Mouse (Mus musculus) monocyte, adult 2 months (primary cell): ENCODE measurements around the gene Gm9918.
A peak's percentile ranks its signal among the peaks of the same experiment; 100 is the strongest.

Experiments used
- DNase-seq, 2 experiments: peaks; one replicate each; pipeline ENCODE4 v3.0.0; 2022; ENCODE audit warnings: low spot score in 2 of 2, low read depth in 1 of 2

Gene Gm9918

GRCm38 (mm10) chr15:102265548-102265947 lies 4.8 kb upstream of the Gm9918 start:
- no peak for DNase-seq

DNA sequence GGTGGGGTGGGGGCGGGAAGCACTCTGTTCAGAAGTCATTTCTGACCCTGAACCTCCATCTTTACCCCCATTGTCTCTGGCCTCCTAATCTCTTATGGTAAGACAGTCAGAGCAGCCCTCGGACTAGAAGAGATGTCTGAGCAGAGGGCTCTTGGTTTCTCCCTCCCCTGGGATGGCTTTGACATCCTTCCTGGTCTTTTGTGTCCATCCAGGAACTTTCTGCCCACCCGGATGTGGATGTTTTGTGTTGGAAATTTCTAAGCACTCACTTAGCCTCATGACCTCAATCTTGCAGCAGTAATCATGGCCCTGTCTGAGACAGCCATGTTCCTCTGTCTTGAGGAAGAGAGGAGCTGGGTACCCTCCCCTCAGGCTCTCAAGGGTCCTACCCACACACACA lies 1.1 kb downstream of the Gm9918 start:
- DNase-seq: no peak

DNA sequence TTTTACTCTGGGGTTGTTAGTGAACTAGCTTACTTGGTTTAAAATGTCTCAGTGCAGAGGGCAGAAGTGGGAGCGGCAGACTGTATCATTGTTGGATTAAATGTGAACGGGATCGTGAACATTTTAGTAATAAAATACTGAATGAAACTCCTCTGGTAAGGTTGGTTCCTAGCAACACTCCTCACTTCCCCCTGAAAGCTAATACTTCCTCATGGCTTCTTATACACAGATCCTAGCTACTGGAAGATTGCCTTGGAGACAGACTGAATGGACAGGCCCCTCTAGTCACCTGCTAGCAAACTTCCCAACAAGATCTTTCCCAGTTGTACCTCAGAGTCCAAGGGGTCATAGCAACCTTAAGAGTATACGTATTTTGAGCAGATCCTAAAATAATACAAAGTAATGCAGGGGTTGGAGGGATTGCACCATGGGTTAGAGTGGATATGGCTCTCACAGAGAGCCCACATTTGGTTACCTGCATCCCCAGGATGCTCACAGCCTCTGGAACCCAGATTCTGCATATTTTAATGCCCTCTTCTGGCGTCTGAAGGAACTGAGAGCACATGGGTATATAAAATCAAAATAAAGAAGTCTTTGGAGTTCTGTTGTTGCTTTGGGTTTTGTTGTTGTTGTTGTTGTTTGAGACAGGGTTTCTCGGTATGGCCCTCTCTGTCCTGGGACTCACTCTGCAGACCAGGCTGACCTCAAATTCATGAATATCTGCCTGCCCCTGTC lies 3.8 kb downstream of the Gm9918 start:
- DNase-seq: no peak

DNA sequence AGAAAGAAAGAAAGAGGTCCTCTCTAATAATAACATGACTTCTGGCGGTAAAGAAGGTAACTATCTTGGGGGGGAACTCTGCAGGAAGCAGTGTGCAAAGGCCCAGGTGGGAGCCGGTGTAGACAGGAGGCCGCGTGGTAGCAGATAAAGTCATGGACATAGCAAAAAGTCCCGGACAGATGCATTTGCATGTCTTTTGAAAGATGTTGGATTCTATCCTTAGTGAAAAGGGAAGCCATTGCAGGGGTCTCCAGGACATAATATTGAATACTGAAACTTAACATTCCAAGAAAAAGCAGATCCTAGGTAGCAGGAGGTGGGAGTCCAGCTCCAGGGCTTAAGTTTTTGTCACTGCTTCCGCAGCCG lies 8.3 kb downstream of the Gm9918 start:
- no peak for DNase-seq

DNA sequence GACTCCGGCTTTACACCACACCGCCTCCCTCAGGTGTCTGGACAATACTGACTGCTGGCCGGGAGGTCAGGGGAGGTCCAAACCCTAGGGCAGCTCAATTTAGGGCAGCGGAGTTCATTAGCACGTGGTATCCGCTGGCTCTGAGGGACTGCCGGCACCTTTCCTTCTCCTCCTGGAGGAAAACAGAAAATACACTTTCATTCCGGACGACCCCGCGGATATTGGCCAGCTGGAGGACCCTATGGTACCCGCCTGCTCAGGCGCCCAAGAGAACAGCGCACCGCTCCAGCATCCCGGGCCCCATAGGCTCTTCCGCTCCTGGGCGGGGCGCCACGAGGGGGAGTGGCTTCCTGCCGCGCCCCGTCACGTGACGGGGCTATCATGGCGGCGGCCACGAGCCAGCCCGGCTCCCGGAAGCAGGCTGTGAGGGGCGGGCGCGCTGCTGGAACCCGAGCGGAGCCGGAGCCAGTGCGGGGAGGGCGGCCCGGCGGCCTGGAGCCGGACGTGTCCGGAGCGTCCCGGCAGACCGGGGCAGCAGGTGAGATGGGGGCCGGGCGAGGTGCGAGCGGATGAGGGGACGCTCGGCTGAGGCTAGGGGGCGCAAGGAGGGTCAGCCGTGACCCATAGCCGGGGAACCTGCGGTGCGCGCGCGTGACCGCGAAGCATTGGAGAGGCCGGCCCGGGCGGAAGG lies 8.9 kb downstream of the Gm9918 start, which contains the start of gene Mfsd5:
TSS of gene Mfsd5 (plus strand) at position 363 of the 691 bp plus-strand sequence.
- DNase-seq: peak; percentile 39 to 67

- DNase-seq: no peak
Measured at GRCm38 (mm10) chr15:102279783-102280520, 9.6 kb downstream of the Gm9918 start.

GRCm38 (mm10) chr15:102280623-102281022 lies 10.3 kb downstream of the Gm9918 start:
- no peak for DNase-seq

DNA sequence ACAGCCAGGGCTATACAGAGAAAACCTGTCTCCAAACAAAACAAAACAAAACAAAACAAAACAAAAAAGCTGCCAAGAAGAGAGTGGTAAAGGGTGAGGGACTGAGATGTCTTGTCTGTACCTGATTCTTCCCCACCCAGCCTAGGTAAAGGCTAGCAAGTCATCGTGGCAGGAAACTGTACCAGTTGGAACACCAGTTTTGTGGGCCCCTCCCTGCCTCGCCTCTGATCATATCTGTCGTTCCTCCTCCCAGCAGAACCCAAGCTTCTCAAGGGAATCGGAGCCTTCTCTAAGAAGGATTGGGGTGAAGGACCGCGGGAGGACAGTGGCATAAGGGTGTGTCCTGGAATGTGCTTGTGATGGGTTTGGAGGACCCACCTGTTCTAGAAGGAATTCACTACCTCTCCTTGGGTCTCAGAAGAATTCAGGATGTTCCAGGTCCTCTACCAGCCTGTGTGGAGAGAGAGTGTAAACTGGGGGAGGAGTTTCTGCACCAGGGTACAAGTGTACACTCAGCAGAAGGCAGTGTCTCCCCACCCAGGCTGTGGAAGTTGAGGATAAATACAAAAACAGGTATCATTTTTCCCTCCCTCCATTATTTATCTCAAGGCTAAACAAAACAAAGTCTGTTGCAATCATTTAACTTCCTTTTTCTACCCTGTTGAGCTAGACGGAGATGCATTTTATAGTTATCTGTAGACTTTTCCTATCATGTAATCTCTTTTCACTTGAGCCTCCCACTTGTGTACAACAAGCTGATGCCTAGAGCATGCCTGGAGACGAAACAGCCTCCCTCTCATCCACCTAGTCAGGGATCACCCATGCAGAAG lies 12.3 kb downstream of the Gm9918 start:
- DNase-seq: no peak

DNA sequence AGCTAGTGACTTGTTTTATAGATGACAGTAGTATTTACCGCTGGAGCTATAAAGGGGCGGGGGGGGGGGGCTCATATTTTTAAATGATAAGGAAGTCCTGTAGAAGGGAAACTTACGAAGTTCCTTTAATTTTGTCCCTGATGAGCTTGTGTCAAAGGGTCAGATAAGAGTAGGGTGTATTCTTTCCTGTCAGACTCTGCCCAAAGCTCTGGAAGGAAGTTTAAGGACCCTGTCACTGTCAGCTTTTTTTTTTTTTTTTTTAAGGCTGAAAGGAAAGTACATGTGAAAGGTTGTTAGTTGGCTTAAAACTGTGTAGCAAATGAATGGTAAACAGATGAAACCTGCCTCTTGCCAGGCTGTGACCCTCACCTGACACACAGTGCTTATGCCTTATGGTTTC lies 13.3 kb downstream of the Gm9918 start:
- no peak for DNase-seq

- DNase-seq: no peak
Measured at GRCm38 (mm10) chr15:102287395-102287794, 17.0 kb downstream of the Gm9918 start.

DNA sequence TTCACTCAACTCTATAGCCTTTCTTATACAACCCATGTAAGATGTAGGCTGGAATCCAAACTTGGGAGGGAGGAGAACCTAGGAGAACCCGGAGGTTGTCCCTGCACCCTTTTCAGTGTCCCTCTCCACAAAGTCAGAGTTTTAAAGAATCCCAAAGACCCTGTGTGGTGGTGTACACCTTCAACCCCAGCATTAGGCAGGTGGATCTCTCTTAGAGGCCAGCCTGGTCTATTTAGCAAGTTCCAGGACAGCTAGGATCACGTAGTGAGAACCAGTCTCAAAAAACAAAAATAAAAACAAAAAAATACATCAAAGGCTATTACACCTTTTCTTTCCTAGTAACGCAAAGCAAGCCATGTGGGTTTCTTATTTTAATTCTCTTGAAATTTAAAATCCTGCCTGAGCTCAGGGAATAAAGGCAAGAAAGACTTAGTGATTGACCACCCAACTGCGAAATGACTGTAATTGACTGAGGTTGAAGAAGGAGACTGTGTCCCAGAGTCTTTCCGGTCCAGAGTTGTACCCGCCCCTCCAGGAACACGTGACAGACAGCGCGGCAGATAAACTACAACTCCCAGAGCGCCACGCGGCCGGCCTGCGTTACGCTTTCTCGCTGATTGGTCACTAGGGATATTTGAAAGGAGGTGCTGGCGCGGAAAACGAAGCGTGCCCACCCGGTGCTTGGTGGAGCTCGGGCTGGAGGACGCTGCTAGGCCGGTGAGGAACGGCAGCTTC lies 25.4 kb downstream of the Gm9918 start, which contains the start of gene Espl1:
TSS of gene Espl1 (plus strand) at position 634 of the 735 bp plus-strand sequence.
- peak; percentile 81 to 88 for DNase-seq

- no peak for DNase-seq
Measured at GRCm38 (mm10) chr15:102296368-102297006, 26.1 kb downstream of the Gm9918 start.

DNA sequence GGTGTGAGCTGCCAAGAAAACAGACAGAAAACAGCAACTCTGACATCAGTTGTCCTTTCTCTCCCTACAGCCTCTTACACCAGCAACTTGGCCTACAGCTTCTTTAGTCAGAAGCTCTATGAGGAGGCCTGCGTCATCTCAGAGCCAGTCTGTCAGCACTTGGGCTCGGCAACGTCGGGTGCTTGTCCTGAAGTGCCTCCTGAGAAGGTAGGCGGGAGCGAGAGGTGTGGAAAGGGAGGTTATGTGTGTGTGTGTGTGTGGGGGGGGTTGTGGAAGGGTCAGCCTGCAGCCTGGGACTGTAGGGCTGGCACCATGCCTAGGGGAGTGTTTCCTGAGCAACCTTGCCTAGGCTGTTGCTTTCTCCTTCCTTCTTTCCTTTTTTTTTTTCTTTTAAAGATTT lies 32.2 kb downstream of the Gm9918 start:
- DNase-seq: no peak

GRCm38 (mm10) chr15:102308717-102309116 lies 38.4 kb downstream of the Gm9918 start:
- no peak for DNase-seq

- no peak for DNase-seq
Measured at GRCm38 (mm10) chr15:102310074-102310845, 39.9 kb downstream of the Gm9918 start.

DNA sequence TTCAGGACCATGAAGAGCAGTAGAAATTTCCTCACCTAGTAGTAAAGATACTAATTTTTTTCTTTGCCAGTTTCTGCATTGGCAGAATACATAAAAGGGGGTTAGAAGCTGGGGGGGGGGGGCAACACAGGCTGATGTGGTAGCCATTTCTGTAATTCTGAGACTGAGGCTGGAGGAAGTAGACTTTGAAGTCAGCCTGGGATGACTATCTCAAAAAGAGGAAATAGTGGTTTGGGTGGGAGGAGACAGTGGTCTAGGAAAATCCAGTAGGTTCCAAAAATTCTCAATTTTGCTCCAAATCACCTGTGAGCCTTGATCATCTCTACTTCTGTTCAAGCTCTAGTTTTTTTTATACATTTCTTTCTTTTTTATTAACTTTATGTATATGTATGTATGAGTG lies 41.1 kb downstream of the Gm9918 start:
- DNase-seq: no peak

GRCm38 (mm10) chr15:102315292-102315691 lies 44.9 kb downstream of the Gm9918 start:
- DNase-seq: no peak

DNA sequence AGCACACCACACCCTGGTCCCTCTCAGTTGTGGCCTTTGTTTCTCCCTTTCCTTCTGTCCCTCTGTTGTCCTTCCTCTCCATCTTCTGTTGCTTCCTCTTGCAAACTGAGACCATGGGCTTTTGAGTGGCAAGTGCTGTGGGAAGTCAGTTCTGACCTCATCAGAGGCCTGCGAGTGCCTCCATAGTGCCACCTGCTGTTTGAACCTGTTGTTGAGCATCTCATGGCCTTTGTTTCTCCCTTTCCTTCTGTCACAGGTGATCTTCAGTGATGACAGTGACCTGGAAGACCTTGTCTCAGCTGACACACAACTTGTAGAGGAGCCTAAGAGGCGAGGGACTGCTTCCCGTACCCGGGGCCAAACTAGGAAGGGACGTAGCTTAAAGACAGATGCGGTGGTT lies 45.9 kb downstream of the Gm9918 start:
- DNase-seq: peak; percentile 21 to 56
